Mouse (Mus musculus) embryonic facial prominence, embryonic 10.5 days (tissue): Measurements from ENCODE around the gene Pdcd6. TPM values are rescaled to one million over a fixed set of nuclear protein-coding genes. Genes with fewer than 3 reads are reported as not detected.

Source experiments
- polyA plus RNA-seq: library from polyadenylated mRNA; unstranded; fragments of >200 nt; fragmentation: Nextera tagmentation; extraction: Ambion mirVana; gene quantifications from 2 replicates; pipeline ENCODE4 v1.2.1, GENCODE M21; 2016

Gene Pdcd6
- polyA plus RNA-seq, 1 experiment from 2014 or later, result 135 TPM

Other genes starting within 250 kb of the Pdcd6 start
- 0.02 TPM in 1 of 2 replicates, not detected in the other for gene Slc9a3, start 196.1 kb downstream of the Pdcd6 start, polyA plus RNA-seq
- 77.4 and 82.2 TPM in 2 replicates for gene Exoc3, start 108.8 kb downstream of the Pdcd6 start, polyA plus RNA-seq
- 1.1 and 1.5 TPM in 2 replicates for gene Ahrr, start 25.2 kb downstream of the Pdcd6 start, polyA plus RNA-seq
- gene Sdha, start 32.7 kb upstream of the Pdcd6 start, polyA plus RNA-seq, result 252 and 254 TPM in 2 replicates
- gene Ccdc127, start 32.7 kb upstream of the Pdcd6 start, polyA plus RNA-seq, result 55.8 and 59.1 TPM in 2 replicates
- not detected in 2 replicates for gene Lrrc14b, start 46.4 kb upstream of the Pdcd6 start, polyA plus RNA-seq
- gene Zfp72, start 73.3 kb upstream of the Pdcd6 start, polyA plus RNA-seq, result 6.4 and 6.9 TPM in 2 replicates
- 88.2 and 91.3 TPM in 2 replicates for gene Ftl1-ps1, start 82.1 kb upstream of the Pdcd6 start, polyA plus RNA-seq
- gene Zfp825, start 176.4 kb upstream of the Pdcd6 start, polyA plus RNA-seq, result 22.1 and 25.9 TPM in 2 replicates